Mouse (Mus musculus) heart, embryonic 14.5 days (tissue): ENCODE results near the gene Mbnl3. TPM values are rescaled to one million over a fixed set of nuclear protein-coding genes. Genes with fewer than 3 reads are reported as not detected.

ENCODE experiments used
- ATAC-seq: fragments of 200-750 bp; cut with Nextera tagmentation; 2 replicates; pipeline ENCODE4 v1.8.0; 2017; ENCODE audit warnings: low read depth, moderate TSS enrichment; ENCODE audit not compliant: insufficient number of reproducible peaks, insufficient read depth, low FRiP score
- H3K27ac ChIP-seq, 2 experiments: fragments of 200-500 bp in 1 of 2; fragments of 300-500 bp in 1 of 2; sonication (generic) in 1 of 2; replicated peaks in 1 of 2; 2 replicates each; pipeline ENCODE4 v1.5.1; 2012 to 2014; ENCODE audit warnings: low read depth in 2 of 2, low read length in 2 of 2, control low read depth in 1 of 2, mild to moderate bottlenecking in 1 of 2, mixed read lengths in 1 of 2; ENCODE audit not compliant: control insufficient read depth in 1 of 2, insufficient read depth in 1 of 2
- H3K27me3 ChIP-seq: fragments of 300-500 bp; sonication (generic); 2 replicates; pipeline ENCODE4 v1.6.1; 2014; ENCODE audit warnings: mild to moderate bottlenecking, low read length, control low read depth; ENCODE audit not compliant: control insufficient read depth, insufficient read depth
- H3K36me3 ChIP-seq: fragments of 300-500 bp; sonication (generic); 2 replicates; pipeline ENCODE4 v1.6.1; 2014; ENCODE audit warnings: mild to moderate bottlenecking, control low read depth, low read length, mixed read lengths; ENCODE audit not compliant: control insufficient read depth, insufficient read depth
- H3K4me1 ChIP-seq, 2 experiments: fragments of 200-500 bp in 1 of 2; fragments of 300-500 bp in 1 of 2; sonication (generic) in 1 of 2; 2 replicates each; pipeline ENCODE4 v1.6.1; 2012 to 2014; ENCODE audit warnings: low read length in 2 of 2, control low read depth in 1 of 2, mixed read lengths in 1 of 2; ENCODE audit not compliant: control insufficient read depth in 2 of 2, insufficient read depth in 2 of 2
- H3K4me2 ChIP-seq: fragments of 300-500 bp; sonication (generic); 2 replicates; pipeline ENCODE4 v1.6.1; 2014; ENCODE audit warnings: mild to moderate bottlenecking, low read length
- H3K4me3 ChIP-seq, 2 experiments: fragments of 200-500 bp in 1 of 2; fragments of 300-500 bp in 1 of 2; sonication (generic) in 1 of 2; 2 replicates each; pipeline ENCODE4 v1.5.1; 2012 to 2014; ENCODE audit warnings: low read length in 2 of 2, mild to moderate bottlenecking in 2 of 2, control low read depth in 1 of 2, low read depth in 1 of 2, moderate library complexity in 1 of 2; ENCODE audit not compliant: control insufficient read depth in 1 of 2, insufficient read depth in 1 of 2
- H3K9ac ChIP-seq: fragments of 300-500 bp; sonication (generic); 2 replicates; pipeline ENCODE4 v1.6.1; 2014; ENCODE audit warnings: mild to moderate bottlenecking, low read length
- H3K9me3 ChIP-seq: fragments of 300-500 bp; sonication (generic); 2 replicates; pipeline ENCODE4 v1.6.1; 2016; ENCODE audit warnings: low read length, control low read depth; ENCODE audit not compliant: control insufficient read depth
- WGBS: fragments of 180-500 bp; shearing (Covaris S2); extraction: QIAGEN DNeasy Blood & Tissue Kit; methylation state at CpG from one replicate; pipeline ENCODE4 v1.1.7; 2014; 5-methylcytosine and 5-hydroxymethylcytosine counted together
- microRNA-seq: library from miRNA; unstranded; fragments of <30 nt; microRNA quantifications from one replicate; pipeline ENCODE4, GENCODE M21; 2016
- polyA plus RNA-seq: library from polyadenylated mRNA; unstranded; fragments of >200 nt; fragmentation: Nextera tagmentation; extraction: Ambion mirVana; gene quantifications from 2 replicates; pipeline ENCODE4 v1.2.1, GENCODE M21; 2014

Gene Mbnl3
- polyA plus RNA-seq, 1 experiment from 2014 or later = 7.6 TPM

- Histone ChIP-seq H3K27me3 (no peaks in the 10 kb centered on the region), H3K4me1 (no peaks in the 10 kb centered on the region), H3K9me3 (no peaks in the 10 kb centered on the region), H3K27ac (no peak overlapping the region), H3K9ac (no peak overlapping the region), H3K4me2 (no peak overlapping the region), H3K4me3 (no peak overlapping the region), H3K36me3 (no peaks in the 10 kb centered on the region)
- no peak for ATAC-seq
- WGBS = 65% methylated on average over 6 of the region's 6 CpGs
Measured at GRCm38 (mm10) chrX:51084972-51085371, 121.4 kb downstream of the Mbnl3 start.

- 65% methylated on average over 1 of the region's 1 CpGs for WGBS
- Histone ChIP-seq H3K36me3 (no peaks in the 10 kb centered on the region), H3K9ac (no peak overlapping the region), H3K27me3 (no peaks in the 10 kb centered on the region), H3K4me2 (no peak overlapping the region), H3K27ac (no peak overlapping the region), H3K4me1 (no peaks in the 10 kb centered on the region), H3K9me3 (no peaks in the 10 kb centered on the region), H3K4me3 (no peak overlapping the region)
- no peak for ATAC-seq
Measured at GRCm38 (mm10) chrX:51084211-51084610, 122.1 kb downstream of the Mbnl3 start.

- Histone ChIP-seq H3K9ac (no peak overlapping the region), H3K27ac (no peak overlapping the region), H3K4me3 (no peak overlapping the region), H3K4me2 (no peak overlapping the region), H3K36me3 (no peaks in the 10 kb centered on the region), H3K9me3 (no peaks in the 10 kb centered on the region), H3K4me1 (no peaks in the 10 kb centered on the region), H3K27me3 (no peaks in the 10 kb centered on the region)
- WGBS = 40% methylated on average over 3 of the region's 3 CpGs
- no peak for ATAC-seq
Measured at GRCm38 (mm10) chrX:51076744-51077143, 129.6 kb downstream of the Mbnl3 start.

Small RNA genes lying within 50 kb of the gene (microRNA-seq; reads per million reads assigned to microRNA genes)
- not detected for gene Gm23417

Other genes starting within 250 kb of the Mbnl3 start
- 20.5 and 21.2 TPM in 2 replicates for gene Rap2c, start 188.5 kb downstream of the Mbnl3 start, polyA plus RNA-seq